Mouse (Mus musculus) neutrophil, adult 5-6 weeks (primary cell): ENCODE measurements around the gene Oxld1. TPM values are rescaled to one million over a fixed set of nuclear protein-coding genes. Genes with fewer than 3 reads are reported as not detected.
"Not testable (repeated sequence)": the region's sequence is repeated elsewhere in the genome, so short reads cannot be mapped to it uniquely, and the experiment has no call there.

Experiments used
- ATAC-seq: fragments of 151-379, 151-347 bp; 2 replicates; pipeline ENCODE4 v1.8.0; 2017; ENCODE audit warnings: mild to moderate bottlenecking, moderate TSS enrichment; ENCODE audit not compliant: insufficient number of reproducible peaks, poor library complexity, low FRiP score, severe bottlenecking; ENCODE audit errors: extremely low read depth
- total RNA-seq: library from RNA; stranded (forward); fragments of 200-1000 nt; gene quantifications from 2 replicates; pipeline ENCODE4 v1.2.3, GENCODE M21; 2017

Oxld1 gene
- total RNA-seq, 1 experiment from 2014 or later, result 9.5 TPM

- no peak for ATAC-seq
Measured at GRCm38 (mm10) chr11:120442344-120442743, 15.5 kb downstream of the Oxld1 start, which contains the start of gene Tspan10. TSS of gene Tspan10 (plus strand) at chr11:120442644.

- ATAC-seq, result no peak
Measured at GRCm38 (mm10) chr11:120437857-120438385, 19.9 kb downstream of the Oxld1 start.

- ATAC-seq, result peak; percentile 83
Measured at GRCm38 (mm10) chr11:120437152-120437856, 20.6 kb downstream of the Oxld1 start, which contains the start of gene Nploc4. TSS of gene Nploc4 (minus strand) at chr11:120437708.

- ATAC-seq, result no peak
Measured at GRCm38 (mm10) chr11:120426727-120427126, 31.1 kb downstream of the Oxld1 start.

GRCm38 (mm10) chr11:120423569-120424295 is 34.1 kb downstream of the Oxld1 start:
- peak; percentile 44; the same call in 1 of the 2 replicates for ATAC-seq

- ATAC-seq, result no peak
Measured at GRCm38 (mm10) chr11:120422651-120423568, 35.0 kb downstream of the Oxld1 start.

GRCm38 (mm10) chr11:120418592-120418991 is 39.3 kb downstream of the Oxld1 start:
- no peak for ATAC-seq

- no peak for ATAC-seq
Measured at GRCm38 (mm10) chr11:120417852-120418251, 40.0 kb downstream of the Oxld1 start.

- not testable (repeated sequence) for ATAC-seq
Measured at GRCm38 (mm10) chr11:120413621-120414020, 44.2 kb downstream of the Oxld1 start.

Other genes starting within 250 kb of the Oxld1 start
- 0.12 TPM in 1 of 2 replicates, not detected in the other for gene Bahcc1, start 225.1 kb downstream of the Oxld1 start, total RNA-seq
- gene Actg1, start 109.5 kb downstream of the Oxld1 start, total RNA-seq, result 1,411 and 1,557 TPM in 2 replicates
- 0.47 TPM in 1 of 2 replicates, not detected in the other for gene Fscn2, start 96.5 kb downstream of the Oxld1 start, total RNA-seq
- gene Faap100, start 79.3 kb downstream of the Oxld1 start, total RNA-seq, result 13.3 and 15.6 TPM in 2 replicates
- 24.4 and 25.4 TPM in 2 replicates for gene Nploc4, start 20.4 kb downstream of the Oxld1 start, total RNA-seq
- gene Tspan10, start 15.4 kb downstream of the Oxld1 start, total RNA-seq, result not detected in 2 replicates
- not detected in 2 replicates for gene Pde6g, start 4.6 kb downstream of the Oxld1 start, total RNA-seq
- 35.0 and 48.6 TPM in 2 replicates for gene Ccdc137, start within 50 bp of the Oxld1 start, total RNA-seq
- 13.4 and 17.1 TPM in 2 replicates for gene Arl16, start 9.5 kb upstream of the Oxld1 start, total RNA-seq
- gene Mrpl12, start 26.5 kb upstream of the Oxld1 start, total RNA-seq, result 20.8 and 24.1 TPM in 2 replicates
- gene Slc25a10, start 33.8 kb upstream of the Oxld1 start, total RNA-seq, result 5.0 and 7.9 TPM in 2 replicates
- gene Gcgr, start 72.6 kb upstream of the Oxld1 start, total RNA-seq, result 0.23 TPM in 1 of 2 replicates, not detected in the other
- gene Mcrip1, start 91.7 kb upstream of the Oxld1 start, total RNA-seq, result 15.0 and 16.9 TPM in 2 replicates
- not detected in 2 replicates for gene Ppp1r27, start 93.1 kb upstream of the Oxld1 start, total RNA-seq
- gene P4hb, start 115.2 kb upstream of the Oxld1 start, total RNA-seq, result 122 and 155 TPM in 2 replicates
- 166 and 185 TPM in 2 replicates for gene Arhgdia, start 123.6 kb upstream of the Oxld1 start, total RNA-seq
- gene Alyref, start 140.3 kb upstream of the Oxld1 start, total RNA-seq, result 52.7 and 88.0 TPM in 2 replicates
- 15.7 and 22.0 TPM in 2 replicates for gene Anapc11, start 140.4 kb upstream of the Oxld1 start, total RNA-seq
- not detected in 2 replicates for gene Npb, start 150.4 kb upstream of the Oxld1 start, total RNA-seq
- 31.7 and 47.8 TPM in 2 replicates for gene Pcyt2, start 159.9 kb upstream of the Oxld1 start, total RNA-seq
- gene Sirt7, start 167.2 kb upstream of the Oxld1 start, total RNA-seq, result 181 and 194 TPM in 2 replicates
- gene Mafg, start 175.5 kb upstream of the Oxld1 start, total RNA-seq, result 25.5 and 33.5 TPM in 2 replicates
- gene Pycr1, start 185.7 kb upstream of the Oxld1 start, total RNA-seq, result 1.6 TPM in 1 of 2 replicates, not detected in the other
- not detected in 2 replicates for gene Myadml2, start 190.1 kb upstream of the Oxld1 start, total RNA-seq
- gene Notum, start 203.1 kb upstream of the Oxld1 start, total RNA-seq, result not detected in 2 replicates
- gene Aspscr1, start 214.9 kb upstream of the Oxld1 start, total RNA-seq, result 59.7 and 74.8 TPM in 2 replicates